Mouse (Mus musculus): ENCODE results near the gene Ccdc170.

GRCm38 (mm10) chr10:4456409-4456808, 25.9 kb upstream of the Ccdc170 start:
- no peak for TF ChIP-seq CTCF (IDR thresholded peaks at IDR 0.05; ENCODE audit: low read depth)
- no peak for TF ChIP-seq EP300 (IDR thresholded peaks at IDR 0.05; ENCODE audit: low read depth)
